Mouse (Mus musculus): ENCODE data around the gene Atp8a2. TPM values are rescaled to one million over a fixed set of nuclear protein-coding genes. Genes with fewer than 3 reads are reported as not detected.
"Not testable (repeated sequence)": the region's sequence is repeated elsewhere in the genome, so short reads cannot be mapped to it uniquely, and the experiment has no call there.

The Atp8a2 gene
- total RNA-seq, 2 experiments from 2014 or later, result 4.1 to 4.3 TPM

DNA sequence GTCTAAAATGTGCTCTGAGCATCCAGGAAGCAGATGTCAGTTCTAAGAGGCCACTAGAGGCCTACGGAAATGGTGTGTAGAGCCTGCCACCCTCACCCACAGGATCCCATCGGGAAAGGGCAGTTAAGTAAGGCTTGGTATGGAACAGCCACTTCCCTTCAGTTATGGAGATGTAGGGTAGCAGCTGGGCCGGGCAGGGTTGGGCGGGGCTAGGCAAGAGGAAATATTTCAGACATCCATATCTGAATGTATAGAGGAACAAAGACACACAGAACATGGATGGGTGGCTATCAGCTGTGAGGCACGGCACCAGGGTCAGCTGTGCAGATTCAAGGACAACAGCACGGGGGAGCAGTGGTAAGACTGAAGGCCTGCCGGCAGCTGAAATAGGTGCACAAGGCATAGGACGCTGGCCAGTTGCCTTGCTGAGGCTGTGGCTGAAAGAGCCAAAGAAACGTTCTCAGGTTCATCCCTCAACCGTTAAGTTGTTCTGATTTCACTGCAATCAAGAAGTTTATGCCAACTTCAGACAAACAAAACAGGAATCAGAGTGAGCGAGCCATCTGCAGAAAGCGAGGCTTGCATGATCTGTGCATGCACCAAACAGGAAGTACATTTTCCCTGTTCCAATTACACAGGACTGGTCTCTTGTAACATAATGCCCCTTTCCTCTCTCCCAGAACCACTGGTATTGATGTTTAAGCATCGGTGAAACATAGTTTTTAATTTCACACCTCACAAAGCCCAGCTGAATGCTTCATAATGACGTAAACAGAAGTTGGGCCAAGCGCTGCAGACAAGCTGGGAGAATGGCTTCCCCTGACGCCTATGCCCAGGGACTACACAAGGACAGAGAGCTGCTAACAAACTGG is 549.9 kb downstream of the Atp8a2 start:
- peak; percentile 50 for DNase-seq

DNA sequence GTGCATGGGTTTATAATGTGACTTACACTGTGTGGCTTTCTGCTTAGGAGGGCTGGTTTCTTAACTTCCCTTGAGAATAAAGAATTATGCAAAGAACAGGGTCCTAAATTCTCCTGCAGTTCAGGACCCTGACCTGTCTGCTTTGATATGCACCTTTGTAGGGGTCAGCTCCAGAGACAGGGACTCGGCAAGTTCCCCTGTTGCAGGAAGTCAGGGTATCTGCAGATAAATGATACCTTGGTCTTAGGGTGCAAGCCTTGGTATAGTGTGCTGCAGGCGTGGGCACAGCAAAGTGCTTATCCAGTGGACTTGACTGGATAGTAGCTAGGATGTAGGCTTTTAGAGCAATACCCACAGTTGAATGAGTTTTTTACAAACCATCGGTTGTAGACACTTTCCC is 552.1 kb downstream of the Atp8a2 start:
- no peak for DNase-seq

DNA sequence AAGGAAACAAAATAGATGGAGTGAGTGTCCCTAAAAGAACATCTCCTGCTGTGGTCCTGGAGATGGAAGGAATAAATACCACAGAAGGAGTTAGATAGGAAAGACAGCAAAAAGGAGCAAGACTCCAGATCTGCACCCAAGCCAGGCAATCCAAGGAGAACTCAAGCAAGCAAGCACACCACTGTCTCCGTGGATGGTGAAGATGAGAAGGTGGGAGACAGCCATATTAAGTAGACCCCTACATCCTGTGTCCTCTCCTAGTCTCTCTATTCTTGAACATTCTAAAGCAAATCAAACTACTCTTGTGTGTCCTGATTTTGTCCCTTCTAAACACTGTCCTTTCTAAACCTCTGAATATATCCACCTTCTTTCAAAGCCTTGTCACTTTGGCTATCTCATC is 552.8 kb downstream of the Atp8a2 start:
- DNase-seq, result no peak

DNA sequence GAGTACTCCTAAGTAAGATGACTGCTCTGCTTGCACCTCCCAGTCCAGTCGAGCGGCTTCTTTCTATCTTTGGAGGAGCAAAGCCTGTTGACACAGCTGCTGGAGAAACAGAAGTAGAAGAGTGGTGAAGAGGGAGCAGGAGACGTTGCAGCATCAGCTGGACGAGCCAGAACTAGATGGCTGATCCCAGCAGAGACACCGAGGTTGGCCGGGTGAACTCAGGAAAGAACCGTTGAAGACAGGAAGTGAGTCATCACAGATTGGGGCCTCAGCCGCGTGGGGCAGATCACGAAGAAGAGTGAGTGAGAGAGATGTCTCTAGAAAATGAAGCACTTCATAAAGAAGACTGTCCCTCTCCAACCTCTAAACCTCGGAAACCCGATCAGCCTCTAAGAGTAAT is 553.4 kb downstream of the Atp8a2 start:
- no peak for DNase-seq

DNA sequence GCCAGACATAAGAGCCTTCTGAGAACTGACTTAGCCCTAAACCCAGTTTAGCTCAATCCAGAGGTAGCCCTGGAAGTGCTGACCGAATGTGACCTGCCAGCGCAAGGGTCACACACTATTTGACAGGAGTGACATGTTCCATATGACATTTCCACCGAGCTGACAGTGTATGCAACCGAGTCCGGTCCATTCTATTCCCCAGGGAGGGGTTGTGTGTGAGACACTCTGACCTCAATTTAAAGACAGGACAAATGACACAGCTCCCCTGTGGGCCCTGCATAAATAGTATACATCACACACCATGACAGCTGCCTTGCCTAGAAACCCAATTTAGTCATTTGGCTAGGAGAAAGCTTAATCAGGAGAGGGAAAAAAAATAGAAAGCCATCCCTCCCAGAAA is 555.1 kb downstream of the Atp8a2 start:
- no peak for DNase-seq

DNA sequence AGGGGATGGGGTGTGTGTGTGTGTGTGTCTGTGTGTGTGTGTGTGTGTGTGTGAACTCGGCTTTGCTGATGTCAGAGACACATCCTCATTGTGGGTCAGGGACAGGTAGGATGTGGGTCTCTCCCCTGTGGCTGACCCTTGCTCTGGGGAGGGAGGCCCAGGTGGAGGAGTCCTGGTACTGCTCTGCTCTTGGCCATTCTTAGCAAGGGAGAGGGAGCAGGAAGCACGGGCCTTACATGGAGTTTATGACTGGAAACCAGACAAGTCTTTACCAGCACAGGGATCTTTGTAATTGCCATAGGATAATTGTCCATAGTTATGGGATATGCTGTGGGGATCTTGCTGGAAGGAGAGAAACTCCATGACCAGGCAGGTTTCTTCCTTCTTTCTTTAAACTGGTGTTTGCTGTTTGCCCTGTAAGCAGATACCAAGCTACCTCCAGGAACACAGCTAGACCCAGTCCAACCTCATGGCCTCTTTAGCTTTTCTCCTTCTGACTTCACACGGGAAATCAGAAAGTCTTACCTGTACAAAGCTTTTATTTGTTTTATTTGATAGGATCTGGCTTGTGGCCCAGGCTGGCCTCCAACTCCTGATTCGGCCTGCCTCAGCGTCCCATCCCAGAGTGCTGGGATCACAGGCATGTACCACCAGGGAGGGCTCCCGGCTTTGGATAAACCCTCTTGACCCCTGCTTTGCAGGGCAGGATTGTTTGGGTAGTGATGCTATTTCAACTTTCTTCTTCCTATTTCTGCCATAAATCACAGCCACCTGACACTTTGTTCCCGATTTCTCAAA is 557.9 kb downstream of the Atp8a2 start:
- DNase-seq, result no peak

DNA sequence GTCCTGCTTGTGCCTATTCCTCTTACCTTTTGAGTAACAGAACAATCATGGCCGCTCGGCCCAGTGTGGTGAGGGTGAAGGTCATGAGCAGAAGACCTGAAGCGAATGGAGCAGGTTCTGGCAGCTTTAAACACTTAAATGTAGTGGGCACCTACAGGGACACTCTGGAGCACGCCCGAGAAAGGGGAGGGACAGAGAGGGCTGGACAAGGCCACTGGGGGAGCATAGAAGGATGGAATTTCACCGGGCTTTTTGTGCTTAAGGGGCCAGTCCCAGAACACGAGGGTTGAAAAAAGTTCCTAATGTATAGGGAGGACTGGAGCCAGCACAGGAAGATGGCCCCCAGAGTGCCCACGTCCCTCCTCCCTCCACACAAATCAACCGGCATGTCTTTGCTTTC is 563.0 kb downstream of the Atp8a2 start:
- DNase-seq, result no peak

DNA sequence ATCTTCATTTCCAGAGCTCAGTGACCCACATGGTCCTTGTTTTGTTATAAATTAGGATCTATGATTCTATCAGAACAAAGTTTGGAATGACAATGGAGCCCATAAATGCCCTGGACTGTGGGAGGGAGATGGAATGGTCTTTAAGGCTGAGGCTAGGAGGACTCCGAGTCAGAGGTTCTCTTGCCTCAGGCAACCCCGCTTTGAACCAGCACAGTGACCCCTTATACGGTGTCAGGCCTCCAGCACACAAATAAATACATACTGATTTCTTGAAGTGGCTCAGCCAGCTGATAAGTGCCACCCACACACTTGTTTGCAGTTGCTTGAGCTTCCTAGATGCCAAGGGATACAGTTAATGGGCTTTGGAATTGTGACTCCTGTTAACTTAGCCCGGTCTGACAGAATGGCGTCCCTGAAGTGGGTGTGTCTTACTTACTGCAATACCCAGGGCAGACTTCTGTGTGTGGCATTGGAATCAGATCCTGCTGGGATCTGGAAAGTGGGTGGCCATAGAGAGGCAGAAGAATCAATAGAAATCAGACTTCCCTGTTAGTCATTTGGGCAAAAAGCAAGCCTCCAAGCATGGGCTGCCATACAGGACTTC is 563.6 kb downstream of the Atp8a2 start:
- no peak for DNase-seq

DNA sequence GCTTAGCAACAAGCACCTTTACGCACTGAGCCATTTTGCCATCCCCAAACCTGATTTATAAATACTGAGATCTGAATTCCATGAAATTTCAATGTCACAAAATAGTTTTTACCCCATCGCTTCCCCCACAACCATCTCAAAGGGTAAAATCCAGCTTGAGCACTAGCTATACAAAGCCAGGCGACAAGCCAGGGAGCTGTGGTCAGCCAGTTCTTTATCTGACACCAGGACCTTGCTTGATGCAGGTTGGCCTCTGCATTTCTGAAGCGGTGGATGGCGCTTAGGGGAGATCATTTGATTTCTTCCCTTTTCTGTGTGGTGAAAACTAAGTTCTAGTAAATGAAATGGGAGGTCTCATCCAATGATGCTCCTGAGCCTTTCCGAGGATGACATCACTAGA is 564.9 kb downstream of the Atp8a2 start:
- no peak for DNase-seq

DNA sequence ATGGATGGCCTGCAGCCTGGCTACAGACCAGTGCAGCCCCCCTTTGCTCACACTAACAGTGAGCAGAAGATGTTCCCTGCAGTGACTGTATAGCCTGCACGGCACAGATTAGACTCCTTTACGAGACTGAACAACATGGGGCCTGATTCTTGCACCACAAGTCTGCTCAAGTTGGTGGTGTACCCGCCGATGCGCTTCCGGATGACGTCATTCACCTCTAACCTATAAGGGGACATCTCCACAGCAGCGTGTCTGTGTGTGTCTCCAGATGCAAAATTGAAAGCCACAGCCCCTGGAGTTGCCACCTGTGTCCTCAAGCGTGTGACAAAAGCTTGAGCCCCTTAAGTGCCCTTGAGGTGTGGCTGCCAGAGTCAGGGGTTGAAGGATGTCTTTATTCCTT is 566.9 kb downstream of the Atp8a2 start:
- no peak for DNase-seq

DNA sequence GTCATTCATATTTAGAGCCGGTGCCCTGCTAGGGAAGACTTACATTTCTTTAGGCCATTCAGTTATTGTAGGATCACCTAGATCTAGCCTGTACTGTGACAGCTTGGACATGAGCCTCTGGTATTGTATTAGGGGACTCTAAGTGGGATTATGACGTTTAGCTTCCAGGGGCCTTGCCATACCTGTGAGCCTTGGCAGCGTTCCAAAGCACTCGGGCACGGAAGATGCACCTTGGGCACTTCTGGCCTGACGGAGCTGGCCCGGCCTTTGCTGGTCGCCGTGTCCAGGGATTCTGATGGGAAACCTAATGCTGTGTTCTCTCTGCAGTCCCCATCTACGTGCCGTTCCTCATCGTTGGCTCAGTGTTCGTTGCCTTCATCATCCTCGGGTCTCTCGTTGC is 567.7 kb downstream of the Atp8a2 start:
- DNase-seq, result no peak

DNA sequence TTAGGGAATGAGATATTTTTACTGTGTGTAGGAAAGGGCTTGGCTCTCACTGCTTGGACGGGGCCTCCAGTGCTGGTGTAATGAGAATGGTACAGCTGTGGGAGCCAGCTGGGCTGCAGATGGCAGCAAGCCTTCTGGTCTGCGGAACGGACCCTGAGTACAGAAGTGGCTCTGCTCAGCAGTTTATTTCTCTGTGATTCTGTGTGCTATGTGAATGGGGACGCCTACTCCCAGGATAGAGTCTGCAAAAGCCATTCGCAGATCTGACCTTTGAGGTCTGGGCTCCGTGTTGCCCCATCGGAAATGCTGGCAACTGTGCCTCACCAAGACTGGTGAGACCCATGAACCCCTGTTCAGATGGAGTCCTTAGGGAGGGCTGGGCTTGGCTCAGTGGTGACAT is 569.2 kb downstream of the Atp8a2 start:
- no peak for DNase-seq

DNA sequence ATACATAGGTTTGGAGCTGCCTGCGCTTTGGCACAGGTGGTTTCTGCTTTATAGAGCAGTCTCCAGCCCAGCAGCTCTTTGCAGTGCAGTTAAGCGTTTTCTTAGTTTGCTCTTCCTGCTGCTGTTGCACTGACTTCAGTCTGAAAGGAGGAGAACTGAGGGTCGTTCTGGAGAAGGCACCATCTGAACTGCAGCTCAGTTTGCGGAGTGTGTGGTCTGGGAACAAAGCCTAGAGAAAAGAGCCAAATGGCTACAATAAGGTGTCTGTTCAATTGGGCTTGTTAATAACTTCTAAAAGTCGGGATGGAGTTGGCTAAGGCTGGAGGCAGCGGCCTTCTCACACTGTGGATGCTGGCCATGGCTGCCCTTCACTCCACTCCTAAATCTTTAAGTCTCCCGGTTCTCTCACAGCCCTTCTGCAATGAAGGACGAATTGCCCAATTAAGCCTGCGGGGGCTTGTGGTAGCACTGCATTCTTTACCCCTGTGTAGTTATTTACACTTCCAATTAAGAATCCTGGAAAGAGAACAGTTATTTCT is 569.8 kb downstream of the Atp8a2 start:
- no peak for DNase-seq

DNA sequence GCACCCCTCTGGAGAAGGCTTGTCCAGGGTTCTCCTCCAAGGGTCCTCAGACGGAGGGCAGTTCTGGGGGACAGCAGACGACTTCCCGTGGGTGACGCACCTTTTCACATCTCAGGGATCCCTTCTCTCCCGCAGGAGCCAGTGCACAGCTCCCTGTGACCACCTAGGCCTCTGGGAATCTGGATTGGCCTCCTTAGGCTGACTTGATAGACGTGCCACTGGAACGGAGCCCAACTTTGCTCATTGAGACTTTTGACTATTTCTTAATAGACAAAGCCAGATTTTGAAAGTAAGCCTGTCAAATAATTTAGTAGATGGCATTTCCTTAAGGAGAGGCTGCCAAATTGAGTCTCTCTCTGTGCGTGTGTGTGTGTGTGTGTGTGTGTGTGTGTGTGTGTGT is 570.3 kb downstream of the Atp8a2 start:
- DNase-seq, result peak; percentile 68

DNA sequence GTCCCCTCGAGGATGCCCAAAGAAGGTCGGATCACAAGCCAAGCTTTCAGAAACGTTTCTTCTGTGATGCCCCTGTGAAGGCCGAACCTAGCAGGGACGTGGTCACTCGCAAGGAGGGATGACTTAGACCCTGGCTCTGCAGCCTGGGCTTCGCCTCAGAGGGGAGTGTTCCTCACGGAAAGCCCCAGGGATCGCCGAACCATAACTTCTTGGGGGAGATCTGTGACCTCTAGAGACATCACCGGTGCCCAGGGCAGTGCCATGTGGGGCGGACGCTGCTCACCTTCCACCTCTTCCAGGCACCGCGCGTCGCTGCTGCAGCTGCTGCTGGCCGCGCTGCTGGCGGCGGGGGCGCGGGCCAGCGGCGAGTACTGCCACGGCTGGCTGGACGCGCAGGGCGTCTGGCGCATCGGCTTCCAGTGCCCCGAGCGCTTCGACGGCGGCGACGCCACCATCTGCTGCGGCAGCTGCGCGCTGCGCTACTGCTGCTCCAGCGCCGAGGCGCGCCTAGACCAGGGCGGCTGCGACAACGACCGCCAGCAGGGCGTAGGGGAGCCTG is 571.1 kb downstream of the Atp8a2 start:
- peak; percentile 60 for DNase-seq

DNA sequence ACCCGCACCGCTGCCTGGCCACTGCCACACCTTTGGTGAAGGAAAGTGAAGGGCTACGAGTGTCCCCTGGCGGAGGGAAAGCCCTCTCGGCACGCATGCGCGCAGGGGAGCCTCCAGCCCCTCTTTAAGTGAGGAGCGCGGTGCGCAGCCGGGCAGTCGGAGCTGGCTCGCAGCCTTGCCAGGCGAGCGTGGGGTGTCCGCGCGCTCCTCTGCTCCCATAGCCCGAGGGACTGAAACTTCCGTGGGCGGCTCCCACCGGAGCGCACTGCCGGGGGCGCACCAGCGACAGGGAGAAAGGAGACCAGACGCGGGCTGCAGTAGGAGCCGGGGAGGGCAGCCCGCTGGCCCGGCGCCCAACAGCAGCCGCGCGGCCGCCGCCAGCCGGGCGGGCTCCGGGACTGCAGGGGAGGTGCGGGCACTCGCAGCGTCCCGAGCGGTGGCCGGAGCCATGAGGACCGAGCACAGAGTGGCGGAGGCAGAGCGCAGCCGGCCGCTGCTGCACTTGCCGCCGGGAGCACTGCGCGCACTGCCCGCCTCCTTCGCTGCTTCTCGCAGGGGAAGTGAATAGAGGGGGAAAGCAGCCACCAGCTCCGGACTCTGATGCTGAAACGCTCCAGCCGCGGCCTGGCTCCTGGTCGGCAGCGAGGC is 571.7 kb downstream of the Atp8a2 start, which contains the start of gene Shisa2:
Shisa2 (plus strand) TSS at position 151 of the 648 bp plus-strand sequence.
- peak; percentile 87 for DNase-seq

DNA sequence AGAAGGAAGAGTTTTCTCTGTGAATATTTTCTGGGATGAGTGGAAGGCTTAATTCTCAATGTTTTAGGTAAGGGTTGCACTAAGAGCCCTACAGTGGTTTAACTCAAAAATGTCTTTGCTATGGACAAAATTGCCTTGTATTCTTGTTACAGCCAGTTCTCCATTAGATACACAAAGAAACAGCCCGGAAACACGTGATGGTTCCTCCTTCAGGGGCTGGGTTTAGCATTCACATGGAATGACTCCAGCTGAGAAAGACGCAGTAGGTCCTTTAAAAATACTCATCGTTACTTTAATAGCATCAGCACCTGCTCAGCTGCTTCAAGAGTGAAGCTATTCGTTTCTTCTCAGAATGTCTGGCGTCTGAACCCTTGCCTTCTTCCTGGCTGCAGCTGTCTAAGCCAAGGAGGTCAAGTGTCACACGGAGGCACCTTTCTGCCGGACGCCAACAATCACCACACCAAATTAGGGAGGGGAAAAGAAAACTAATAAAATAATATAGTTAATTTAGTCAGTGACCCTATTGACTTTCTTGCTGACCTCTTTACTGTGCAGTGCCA is 572.6 kb downstream of the Atp8a2 start:
- no peak for DNase-seq

DNA sequence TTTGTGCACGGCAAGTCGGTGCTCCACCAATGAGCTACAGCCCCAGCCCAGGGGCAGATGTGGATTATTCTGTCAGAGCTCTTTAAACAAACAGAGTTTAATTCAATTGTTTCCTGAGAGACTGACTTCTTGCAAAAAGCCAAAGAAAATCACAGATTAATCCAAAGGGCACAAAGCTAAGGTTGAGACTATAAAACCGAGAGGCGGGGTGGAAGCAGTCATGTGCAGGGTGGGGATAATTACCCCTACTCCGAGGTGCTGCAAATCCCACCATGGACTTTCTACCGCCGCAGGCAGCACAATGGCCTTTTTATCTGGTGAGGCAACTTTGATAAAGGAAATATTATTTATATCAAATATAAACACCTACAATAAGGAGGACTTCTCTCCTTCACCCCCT is 580.2 kb downstream of the Atp8a2 start:
- no peak for DNase-seq

DNA sequence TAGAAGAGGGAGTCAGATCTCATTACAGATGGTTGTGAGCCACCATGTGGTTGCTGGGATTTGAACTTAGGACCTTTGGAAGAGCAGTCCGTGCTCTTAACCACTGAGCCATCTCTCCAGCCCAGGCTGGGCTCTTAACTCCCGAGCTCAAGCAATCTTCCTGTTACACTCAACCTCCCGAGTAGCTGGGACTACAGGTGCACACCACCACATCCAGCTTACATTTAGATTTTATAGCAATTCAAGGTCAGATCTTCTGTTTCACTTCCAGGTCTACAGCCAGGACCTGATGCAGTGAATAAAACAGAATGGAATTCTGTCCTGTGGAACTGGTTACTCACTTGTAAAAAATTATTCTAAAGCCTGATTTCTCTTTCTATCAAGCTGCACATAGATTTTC is 582.8 kb downstream of the Atp8a2 start:
- not testable (repeated sequence) for DNase-seq

DNA sequence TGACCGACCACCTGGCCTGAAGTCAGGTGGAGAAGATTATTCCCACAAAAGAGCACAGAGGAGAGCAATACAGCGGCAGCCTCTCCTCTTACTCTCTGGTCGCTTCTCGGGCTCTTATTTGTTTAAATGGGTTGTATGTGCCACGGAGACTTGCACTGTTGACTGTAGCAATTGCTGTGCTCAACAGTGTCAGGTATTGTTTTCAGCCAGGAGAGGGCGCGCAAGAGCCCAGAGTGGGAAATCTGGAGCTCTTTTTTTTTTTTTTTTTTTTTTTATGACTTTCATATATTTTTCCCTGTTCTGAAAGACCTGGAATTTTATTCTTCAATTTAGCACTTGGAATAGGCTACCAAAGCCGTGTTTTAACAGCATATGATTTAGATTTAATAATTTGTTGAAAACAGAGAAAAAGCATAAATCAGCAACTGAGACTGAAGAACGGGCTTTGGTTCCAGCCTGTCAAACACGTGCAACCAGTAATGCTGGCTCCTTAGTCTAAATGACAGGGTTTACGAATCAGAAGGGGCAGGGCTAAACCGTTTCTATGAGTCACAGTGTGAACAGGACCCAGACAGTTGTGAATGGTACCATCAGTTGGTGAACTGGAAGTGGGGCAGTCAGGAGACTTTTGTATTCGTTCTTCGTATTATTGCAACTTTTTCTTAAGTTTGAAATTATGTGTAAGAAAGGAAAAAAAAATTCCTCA is 583.9 kb downstream of the Atp8a2 start:
- peak; percentile 83 for DNase-seq

DNA sequence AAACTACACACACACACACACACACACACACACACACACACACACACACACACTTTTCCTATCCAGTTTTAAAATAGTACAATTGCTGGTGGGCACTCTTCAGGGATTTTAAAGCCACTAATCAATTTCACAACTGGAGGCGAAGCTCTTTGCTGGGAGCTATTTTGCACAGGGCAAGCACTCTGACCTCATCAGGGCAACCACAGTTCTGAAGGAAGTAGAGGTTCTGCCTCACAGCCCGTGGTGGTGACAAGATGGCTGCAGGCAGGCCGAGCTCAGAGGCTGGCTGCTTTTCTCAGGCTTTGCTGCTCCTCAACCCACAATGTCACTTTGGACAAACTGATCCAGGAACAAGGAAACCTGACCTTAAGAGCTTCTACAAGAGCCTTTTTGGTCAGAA is 590.0 kb downstream of the Atp8a2 start:
- DNase-seq, result no peak
